Mouse (Mus musculus): ENCODE data around the gene Cops3. TPM values are rescaled to one million over a fixed set of nuclear protein-coding genes. Genes with fewer than 3 reads are reported as not detected.

The Cops3 gene
- polyA plus RNA-seq, 1 experiment, result 65.7 TPM

- TF ChIP-seq POLR2A (IDR thresholded peaks at IDR 0.05; ENCODE audit: insufficient read length, low read depth), result no peak
- TF ChIP-seq POLR2AphosphoS2 (IDR thresholded peaks at IDR 0.05; ENCODE audit: insufficient read length, low read depth), result peak; percentile 59
- no peak for TF ChIP-seq MAX (IDR thresholded peaks at IDR 0.05; ENCODE audit: low read depth)
- H3K27me3 ChIP-seq (ENCODE audit: control insufficient read depth, insufficient read depth, insufficient read length), result no peaks in the 10 kb centered on the region
- no peak overlapping the region for H3K4me3 ChIP-seq
- H3K36me3 ChIP-seq (ENCODE audit: control insufficient read depth, insufficient read depth), result peaks cover 25% of the 10 kb centered on the region
- no peak overlapping the region for H3ac ChIP-seq (ENCODE audit: control insufficient read depth, insufficient read length)
- H3K4me2 ChIP-seq (ENCODE audit: low read depth), result no peak overlapping the region
- no peaks in the 10 kb centered on the region for H3K79me2 ChIP-seq (ENCODE audit: control insufficient read depth, insufficient read depth)
Observed at GRCm38 (mm10) chr11:59780241-59780640, 59.4 kb downstream of the Cops3 start.

- H3K4me3 ChIP-seq, result no peak overlapping the region
- no peaks in the 10 kb centered on the region for H3K27me3 ChIP-seq (ENCODE audit: control insufficient read depth, insufficient read depth, insufficient read length)
- no peaks in the 10 kb centered on the region for H3K79me2 ChIP-seq (ENCODE audit: control insufficient read depth, insufficient read depth)
Observed at GRCm38 (mm10) chr11:59779406-59779805, 60.2 kb downstream of the Cops3 start.

GRCm38 (mm10) chr11:59778874-59779223, 60.8 kb downstream of the Cops3 start:
- TF ChIP-seq TCF3 (IDR thresholded peaks at IDR 0.05; ENCODE audit: insufficient read length, low read depth), result no peak
- TF ChIP-seq POLR2AphosphoS2 (IDR thresholded peaks at IDR 0.05; ENCODE audit: insufficient read length, low read depth), result no peak
- TF ChIP-seq POLR2A (IDR thresholded peaks at IDR 0.05; ENCODE audit: insufficient read length, low read depth), result no peak
- no peak for TF ChIP-seq TCF12 (IDR thresholded peaks at IDR 0.05; ENCODE audit: insufficient read depth, poor library complexity, severe bottlenecking)
- no peak for TF ChIP-seq USF1 (IDR thresholded peaks at IDR 0.05; ENCODE audit: low read depth)
- TF ChIP-seq MYOG (IDR thresholded peaks at IDR 0.05; ENCODE audit: control insufficient read depth in 1 of 3, insufficient read depth in 1 of 3, insufficient read length in 2 of 3, low read depth in 2 of 3), result no peak
- no peak for TF ChIP-seq MAX (IDR thresholded peaks at IDR 0.05; ENCODE audit: low read depth)
- no peak for TF ChIP-seq MYOD1 (IDR thresholded peaks at IDR 0.05; ENCODE audit: control insufficient read depth in 1 of 3, insufficient read length in 2 of 3, low read depth in 2 of 3)
- TF ChIP-seq CEBPB (IDR thresholded peaks at IDR 0.05; ENCODE audit: insufficient read depth, poor library complexity, severe bottlenecking), result no peak
- no peak for TF ChIP-seq SRF (IDR thresholded peaks at IDR 0.05; ENCODE audit: control insufficient read depth, insufficient read length, low read depth)
- TF ChIP-seq REST (IDR thresholded peaks at IDR 0.05; ENCODE audit: insufficient read depth, insufficient read length), result no peak
- TF ChIP-seq E2F4 (IDR thresholded peaks at IDR 0.05; ENCODE audit: insufficient read depth), result no peak
- H3K27me3 ChIP-seq (ENCODE audit: control insufficient read depth, insufficient read depth, insufficient read length), result no peaks in the 10 kb centered on the region
- no peak overlapping the region for H3K4me2 ChIP-seq (ENCODE audit: low read depth)
- no peak overlapping the region for H3ac ChIP-seq (ENCODE audit: control insufficient read depth, insufficient read length)
- H3K79me2 ChIP-seq (ENCODE audit: control insufficient read depth, insufficient read depth), result no peaks in the 10 kb centered on the region
- H3K4me3 ChIP-seq, result no peak overlapping the region
- H3K36me3 ChIP-seq (ENCODE audit: control insufficient read depth, insufficient read depth), result peaks cover 33% of the 10 kb centered on the region

More at GRCm38 (mm10) chr11:59779406-59779805, 60.2 kb downstream of the Cops3 start:
- TF ChIP-seq MAX (IDR thresholded peaks at IDR 0.05; ENCODE audit: low read depth), result no peak
- TF ChIP-seq TCF12 (IDR thresholded peaks at IDR 0.05; ENCODE audit: insufficient read depth, poor library complexity, severe bottlenecking), result no peak
- TF ChIP-seq MYOG (IDR thresholded peaks at IDR 0.05; ENCODE audit: control insufficient read depth in 1 of 3, insufficient read depth in 1 of 3, insufficient read length in 2 of 3, low read depth in 2 of 3), result no peak
- no peak for TF ChIP-seq POLR2AphosphoS2 (IDR thresholded peaks at IDR 0.05; ENCODE audit: insufficient read length, low read depth)
- TF ChIP-seq REST (IDR thresholded peaks at IDR 0.05; ENCODE audit: insufficient read depth, insufficient read length), result no peak
- no peak for TF ChIP-seq CEBPB (IDR thresholded peaks at IDR 0.05; ENCODE audit: insufficient read depth, poor library complexity, severe bottlenecking)
- Histone ChIP-seq H3ac (ENCODE audit: control insufficient read depth, insufficient read length) (no peak overlapping the region), H3K4me2 (ENCODE audit: low read depth) (no peak overlapping the region), H3K36me3 (ENCODE audit: control insufficient read depth, insufficient read depth) (peaks cover 28% of the 10 kb centered on the region)

- Histone ChIP-seq H3K4me2 (ENCODE audit: low read depth) (no peak overlapping the region), H3K4me3 (no peak overlapping the region), H3K36me3 (ENCODE audit: control insufficient read depth, insufficient read depth) (peaks cover 36% of the 10 kb centered on the region), H3ac (ENCODE audit: control insufficient read depth, insufficient read length) (no peak overlapping the region), H3K27me3 (ENCODE audit: control insufficient read depth, insufficient read depth, insufficient read length) (no peaks in the 10 kb centered on the region), H3K79me2 (ENCODE audit: control insufficient read depth, insufficient read depth) (no peaks in the 10 kb centered on the region)
- TF ChIP-seq USF1 (IDR thresholded peaks at IDR 0.05; ENCODE audit: low read depth) (no peak), TCF3 (IDR thresholded peaks at IDR 0.05; ENCODE audit: insufficient read length, low read depth) (no peak), POLR2AphosphoS2 (IDR thresholded peaks at IDR 0.05; ENCODE audit: insufficient read length, low read depth) (peak; percentile 77), POLR2A (IDR thresholded peaks at IDR 0.05; ENCODE audit: insufficient read length, low read depth) (peak; percentile 12)
Observed at GRCm38 (mm10) chr11:59778181-59778873, 61.3 kb downstream of the Cops3 start.

- Histone ChIP-seq H3K79me2 (ENCODE audit: control insufficient read depth, insufficient read depth) (no peaks in the 10 kb centered on the region), H3K27me3 (ENCODE audit: control insufficient read depth, insufficient read depth, insufficient read length) (no peaks in the 10 kb centered on the region), H3K4me3 (no peak overlapping the region), H3K4me2 (ENCODE audit: low read depth) (no peak overlapping the region), H3ac (ENCODE audit: control insufficient read depth, insufficient read length) (no peak overlapping the region), H3K36me3 (ENCODE audit: control insufficient read depth, insufficient read depth) (peaks cover 44% of the 10 kb centered on the region)
- no peak for TF ChIP-seq SRF (IDR thresholded peaks at IDR 0.05; ENCODE audit: control insufficient read depth, insufficient read length, low read depth)
- TF ChIP-seq E2F4 (IDR thresholded peaks at IDR 0.05; ENCODE audit: insufficient read depth), result no peak
- TF ChIP-seq CEBPB (IDR thresholded peaks at IDR 0.05; ENCODE audit: insufficient read depth, poor library complexity, severe bottlenecking), result no peak
- TF ChIP-seq MAX (IDR thresholded peaks at IDR 0.05; ENCODE audit: low read depth), result no peak
Observed at GRCm38 (mm10) chr11:59777259-59777658, 62.4 kb downstream of the Cops3 start.

Measured in myocyte (in vitro differentiated cells).